Mouse (Mus musculus): Measurements from ENCODE around the gene Rabgap1. TPM values are rescaled to one million over a fixed set of nuclear protein-coding genes. Genes with fewer than 3 reads are reported as not detected.
"Not testable (repeated sequence)": the region's sequence is repeated elsewhere in the genome, so short reads cannot be mapped to it uniquely, and the experiment has no call there.

Gene Rabgap1
- polyA plus RNA-seq, 2 experiments = 5.0 to 7.6 TPM

GRCm38 (mm10) chr2:37485370-37485769 is 42.3 kb downstream of the Rabgap1 start:
- TF ChIP-seq CTCF (IDR thresholded peaks at IDR 0.05; ENCODE audit: low read depth) (peak; percentile 57; the same call in 1 of the 2 replicates), EP300 (IDR thresholded peaks at IDR 0.05; ENCODE audit: low read depth) (0 out of 2 replicates have a peak, but pooled peaks have one; percentile 6)
- DNase-seq (ENCODE audit: low read depth in 3 of 3, low spot score in 3 of 3) = peak; percentile 25 to 44 (median 37)
- H3K9ac ChIP-seq (replicated peaks) = no peak overlapping the region
- no peak for ATAC-seq (ENCODE audit: insufficient read depth)
- no peaks in the 10 kb centered on the region for H3K9me3 ChIP-seq (ENCODE audit: control insufficient read depth, low read length)
- H3K27me3 ChIP-seq (ENCODE audit: control insufficient read depth, insufficient read depth, low read length) = no peaks in the 10 kb centered on the region
- 74% methylated on average over 1 of the region's 1 CpGs for WGBS (ENCODE audit: insufficient replicate concordance)
- no peaks in the 10 kb centered on the region; the same call in none of the 2 replicates for H3K36me3 ChIP-seq (replicated peaks; ENCODE audit: control insufficient read depth, insufficient read depth, low read depth)
- no peak overlapping the region for H3K4me3 ChIP-seq (ENCODE audit: insufficient read depth in 1 of 2, low read depth in 2 of 2, low read length in 2 of 2)
- peaks cover 0 to 2% of the 10 kb centered on the region in 2 experiments; a peak in 3 of 4 replicates for H3K4me1 ChIP-seq (replicated peaks; ENCODE audit: control insufficient read depth in 2 of 2, insufficient read depth in 2 of 2, low read length in 1 of 2)
- no peak overlapping the region for H3K4me2 ChIP-seq (ENCODE audit: low read depth)
- H3K27ac ChIP-seq = no peak overlapping the region

- Histone ChIP-seq H3K36me3 (replicated peaks; ENCODE audit: control insufficient read depth, insufficient read depth, low read depth) (no peaks in the 10 kb centered on the region; the same call in none of the 2 replicates), H3K9me3 (ENCODE audit: control insufficient read depth, low read length) (no peaks in the 10 kb centered on the region), H3K27me3 (ENCODE audit: control insufficient read depth, insufficient read depth, low read length) (no peaks in the 10 kb centered on the region), H3K4me1 (replicated peaks; ENCODE audit: control insufficient read depth in 2 of 2, insufficient read depth in 2 of 2, low read length in 1 of 2) (peaks cover 0 to 2% of the 10 kb centered on the region in 2 experiments; a peak in 3 of 4 replicates), H3K9ac (replicated peaks) (no peak overlapping the region), H3K4me2 (ENCODE audit: low read depth) (no peak overlapping the region), H3K27ac (no peak overlapping the region), H3K4me3 (ENCODE audit: insufficient read depth in 1 of 2, low read depth in 2 of 2, low read length in 2 of 2) (no peak overlapping the region)
- DNase-seq (ENCODE audit: low read depth in 3 of 3, low spot score in 3 of 3) (peak; percentile 4 to 19 (median 17)), ATAC-seq (ENCODE audit: insufficient read depth) (peak; percentile 72)
- TF ChIP-seq CTCF (IDR thresholded peaks at IDR 0.05; ENCODE audit: low read depth) = no peak
- TF ChIP-seq EP300 (IDR thresholded peaks at IDR 0.05; ENCODE audit: low read depth) = peak; percentile 46; the same call in 1 of the 2 replicates
Measured at GRCm38 (mm10) chr2:37486408-37486807, 43.3 kb downstream of the Rabgap1 start.

- ATAC-seq (ENCODE audit: insufficient read depth) = no peak
- Histone ChIP-seq H3K27ac (no peak overlapping the region), H3K9ac (replicated peaks) (no peak overlapping the region), H3K27me3 (ENCODE audit: control insufficient read depth, insufficient read depth, low read length) (no peaks in the 10 kb centered on the region), H3K4me1 (replicated peaks; ENCODE audit: control insufficient read depth in 2 of 2, insufficient read depth in 2 of 2, low read length in 1 of 2) (peaks cover 0 to 2% of the 10 kb centered on the region in 2 experiments; a peak in 3 of 4 replicates), H3K4me2 (ENCODE audit: low read depth) (no peak overlapping the region), H3K36me3 (replicated peaks; ENCODE audit: control insufficient read depth, insufficient read depth, low read depth) (peaks cover 4% of the 10 kb centered on the region), H3K9me3 (ENCODE audit: control insufficient read depth, low read length) (no peaks in the 10 kb centered on the region), H3K4me3 (ENCODE audit: insufficient read depth in 1 of 2, low read depth in 2 of 2, low read length in 2 of 2) (no peak overlapping the region)
- no peak for DNase-seq (ENCODE audit: low read depth in 3 of 3, low spot score in 3 of 3)
- 82% methylated on average over 2 of the region's 2 CpGs for WGBS (ENCODE audit: insufficient replicate concordance)
- TF ChIP-seq EP300 (IDR thresholded peaks at IDR 0.05; ENCODE audit: low read depth) = no peak
- no peak for TF ChIP-seq CTCF (IDR thresholded peaks at IDR 0.05; ENCODE audit: low read depth)
Measured at GRCm38 (mm10) chr2:37488956-37489355, 45.9 kb downstream of the Rabgap1 start.

- DNase-seq (ENCODE audit: low read depth in 3 of 3, low spot score in 3 of 3) (no peak), ATAC-seq (ENCODE audit: insufficient read depth) (no peak)
- Histone ChIP-seq H3K27ac (no peak overlapping the region), H3K4me2 (ENCODE audit: low read depth) (no peak overlapping the region), H3K36me3 (replicated peaks; ENCODE audit: control insufficient read depth, insufficient read depth, low read depth) (peaks cover 4% of the 10 kb centered on the region; the same call in 1 of the 2 replicates), H3K4me1 (replicated peaks; ENCODE audit: control insufficient read depth in 2 of 2, insufficient read depth in 2 of 2, low read length in 1 of 2) (no peaks in the 10 kb centered on the region), H3K27me3 (ENCODE audit: control insufficient read depth, insufficient read depth, low read length) (no peaks in the 10 kb centered on the region), H3K4me3 (ENCODE audit: insufficient read depth in 1 of 2, low read depth in 2 of 2, low read length in 2 of 2) (no peak overlapping the region), H3K9ac (replicated peaks) (no peak overlapping the region), H3K9me3 (ENCODE audit: control insufficient read depth, low read length) (no peaks in the 10 kb centered on the region)
- TF ChIP-seq EP300 (IDR thresholded peaks at IDR 0.05; ENCODE audit: low read depth) = no peak
- no peak for TF ChIP-seq CTCF (IDR thresholded peaks at IDR 0.05; ENCODE audit: low read depth)
- 81% methylated on average over 4 of the region's 4 CpGs for WGBS (ENCODE audit: insufficient replicate concordance)
Measured at GRCm38 (mm10) chr2:37497321-37497720, 54.2 kb downstream of the Rabgap1 start.

- H3K9me3 ChIP-seq (ENCODE audit: control insufficient read depth, low read length); H3K27me3 ChIP-seq (ENCODE audit: control insufficient read depth, insufficient read depth, low read length); H3K27ac ChIP-seq; H3K4me1 ChIP-seq (replicated peaks; ENCODE audit: control insufficient read depth in 2 of 2, insufficient read depth in 2 of 2, low read length in 1 of 2); H3K4me2 ChIP-seq (ENCODE audit: low read depth); H3K36me3 ChIP-seq (replicated peaks; ENCODE audit: control insufficient read depth, insufficient read depth, low read depth); DNase-seq (ENCODE audit: low read depth in 3 of 3, low spot score in 3 of 3); ATAC-seq (ENCODE audit: insufficient read depth); H3K9ac ChIP-seq (replicated peaks); H3K4me3 ChIP-seq (ENCODE audit: insufficient read depth in 1 of 2, low read depth in 2 of 2, low read length in 2 of 2): not testable (repeated sequence)
- 79% methylated on average over 2 of the region's 2 CpGs for WGBS (ENCODE audit: insufficient replicate concordance)
Measured at GRCm38 (mm10) chr2:37505856-37506255, 62.8 kb downstream of the Rabgap1 start.
